Mouse (Mus musculus): ENCODE results near the gene Cic. TPM values are rescaled to one million over a fixed set of nuclear protein-coding genes. Genes with fewer than 3 reads are reported as not detected.
A peak's percentile ranks its signal among the peaks of the same experiment; 100 is the strongest.

Gene Cic
- polyA plus RNA-seq, 1 experiment = 270 TPM

DNA sequence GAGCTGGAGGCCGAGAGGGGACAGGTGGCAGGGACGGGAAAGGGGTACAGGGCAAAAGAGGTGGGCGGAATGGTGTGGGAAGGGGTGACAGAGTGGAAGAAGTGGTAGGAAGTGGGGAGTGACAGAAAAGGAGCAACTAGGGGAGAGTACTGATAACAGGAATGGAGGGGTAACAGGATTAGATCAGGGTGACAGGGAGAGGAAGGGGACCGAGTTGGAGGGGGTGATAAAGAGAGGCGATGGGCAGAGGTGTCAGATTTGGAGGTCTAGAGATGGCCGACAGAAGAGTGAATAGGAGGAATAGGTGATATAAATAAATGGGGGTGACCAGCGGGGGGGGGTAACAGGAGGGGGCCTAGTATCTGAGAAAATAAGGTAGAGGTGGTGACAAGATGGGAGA lies 1.1 kb downstream of the Cic start:
- Histone ChIP-seq H3K4me3 (ENCODE audit: control insufficient read depth, insufficient read depth, low read length) (peak overlapping the region; percentile 77), H3K27ac (ENCODE audit: control insufficient read depth, insufficient read depth, low read length) (peak overlapping the region; percentile 84), H3K36me3 (ENCODE audit: control insufficient read depth, insufficient read depth, low read length) (no peaks in the 10 kb centered on the region), H3K4me1 (replicated peaks; ENCODE audit: control insufficient read depth, insufficient read depth, low read length) (peaks cover 32% of the 10 kb centered on the region), H3K27me3 (ENCODE audit: control insufficient read depth, insufficient read depth, low read length) (no peaks in the 10 kb centered on the region)
- DNase-seq = no peak
- TF ChIP-seq CTCF (IDR thresholded peaks at IDR 0.05; ENCODE audit: borderline replicate concordance, control insufficient read depth, extremely low read depth, insufficient read depth, low read length, poor library complexity) (no peak), POLR2A (IDR thresholded peaks at IDR 0.05; ENCODE audit: control insufficient read depth, extremely low read depth, insufficient read depth, low read length, poor library complexity) (no peak)
- 1% methylated on average over 7 of the region's 7 CpGs for WGBS

DNA sequence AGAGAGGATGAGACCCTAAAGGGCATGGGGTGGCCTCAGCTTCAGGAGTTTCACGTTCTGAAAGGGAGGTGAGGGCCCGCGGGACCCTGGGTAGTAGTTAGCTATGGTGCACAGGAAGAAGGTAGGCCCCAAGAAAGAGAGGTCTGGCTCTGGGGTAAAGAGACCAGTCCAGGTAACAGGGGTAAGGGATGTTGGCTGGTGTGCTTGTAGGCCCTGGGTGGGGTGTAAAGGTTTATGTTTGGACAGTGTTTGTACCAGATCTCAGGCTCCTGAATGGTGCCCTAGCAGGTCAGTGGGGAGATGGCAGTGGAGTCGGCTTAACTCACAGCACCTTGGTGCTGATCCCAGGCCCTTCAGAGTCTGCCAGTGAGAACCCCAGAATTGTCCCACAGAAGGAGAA lies 1.5 kb downstream of the Cic start:
- peak overlapping the region; percentile 84 for H3K27ac ChIP-seq (ENCODE audit: control insufficient read depth, insufficient read depth, low read length)
- H3K27me3 ChIP-seq (ENCODE audit: control insufficient read depth, insufficient read depth, low read length) = no peaks in the 10 kb centered on the region
- no peak for DNase-seq
- H3K36me3 ChIP-seq (ENCODE audit: control insufficient read depth, insufficient read depth, low read length) = no peaks in the 10 kb centered on the region
- peak overlapping the region; percentile 77 for H3K4me3 ChIP-seq (ENCODE audit: control insufficient read depth, insufficient read depth, low read length)
- no peak for TF ChIP-seq POLR2A (IDR thresholded peaks at IDR 0.05; ENCODE audit: control insufficient read depth, extremely low read depth, insufficient read depth, low read length, poor library complexity)
- no peak for TF ChIP-seq CTCF (IDR thresholded peaks at IDR 0.05; ENCODE audit: borderline replicate concordance, control insufficient read depth, extremely low read depth, insufficient read depth, low read length, poor library complexity)
- WGBS = 4% methylated on average over 4 of the region's 4 CpGs
- peaks cover 36% of the 10 kb centered on the region for H3K4me1 ChIP-seq (replicated peaks; ENCODE audit: control insufficient read depth, insufficient read depth, low read length)

DNA sequence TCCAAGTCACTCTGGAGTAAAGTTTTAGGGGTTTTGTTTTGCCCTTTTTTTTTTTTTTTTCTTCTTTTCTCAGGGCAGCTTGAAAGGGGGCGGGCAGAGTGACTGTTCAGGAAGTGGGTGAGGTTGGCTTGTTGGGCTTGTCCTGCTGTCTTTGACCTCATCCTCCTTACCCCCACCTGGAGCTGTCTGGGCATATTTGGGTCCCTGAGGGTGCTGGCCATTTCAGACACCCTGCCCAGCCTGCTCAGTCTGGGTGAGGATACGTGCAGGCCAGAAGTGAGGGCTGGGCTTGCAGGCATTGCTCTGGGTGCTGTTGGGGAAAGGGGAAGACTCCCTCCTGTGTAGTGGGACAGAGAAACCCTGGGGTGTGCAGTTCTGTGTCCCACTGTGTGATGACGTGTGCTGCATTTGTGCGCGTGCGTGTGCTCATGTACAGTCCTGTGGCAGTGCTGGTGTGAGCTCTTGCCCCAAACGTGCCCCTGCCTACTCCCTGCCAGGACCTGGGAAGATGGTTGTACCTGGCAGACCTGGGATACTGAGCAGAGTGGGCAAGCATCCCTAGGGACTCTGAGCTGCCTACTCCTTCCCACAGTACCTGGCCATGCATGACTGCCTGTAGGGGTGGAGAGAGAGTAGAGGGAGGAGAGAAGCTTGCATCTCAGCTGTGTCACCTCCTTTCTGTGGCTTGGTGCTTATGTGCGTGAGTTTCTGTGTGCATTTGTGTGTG lies 2.2 kb downstream of the Cic start:
- peak overlapping the region; percentile 77 for H3K4me3 ChIP-seq (ENCODE audit: control insufficient read depth, insufficient read depth, low read length)
- WGBS = 15% methylated on average over 8 of the region's 8 CpGs
- H3K27ac ChIP-seq (ENCODE audit: control insufficient read depth, insufficient read depth, low read length) = peak overlapping the region; percentile 84
- TF ChIP-seq CTCF (IDR thresholded peaks at IDR 0.05; ENCODE audit: borderline replicate concordance, control insufficient read depth, extremely low read depth, insufficient read depth, low read length, poor library complexity) = no peak
- TF ChIP-seq POLR2A (IDR thresholded peaks at IDR 0.05; ENCODE audit: control insufficient read depth, extremely low read depth, insufficient read depth, low read length, poor library complexity) = no peak
- H3K4me1 ChIP-seq (replicated peaks; ENCODE audit: control insufficient read depth, insufficient read depth, low read length) = peaks cover 43% of the 10 kb centered on the region
- H3K27me3 ChIP-seq (ENCODE audit: control insufficient read depth, insufficient read depth, low read length) = no peaks in the 10 kb centered on the region
- DNase-seq = no peak
- H3K36me3 ChIP-seq (ENCODE audit: control insufficient read depth, insufficient read depth, low read length) = no peaks in the 10 kb centered on the region

DNA sequence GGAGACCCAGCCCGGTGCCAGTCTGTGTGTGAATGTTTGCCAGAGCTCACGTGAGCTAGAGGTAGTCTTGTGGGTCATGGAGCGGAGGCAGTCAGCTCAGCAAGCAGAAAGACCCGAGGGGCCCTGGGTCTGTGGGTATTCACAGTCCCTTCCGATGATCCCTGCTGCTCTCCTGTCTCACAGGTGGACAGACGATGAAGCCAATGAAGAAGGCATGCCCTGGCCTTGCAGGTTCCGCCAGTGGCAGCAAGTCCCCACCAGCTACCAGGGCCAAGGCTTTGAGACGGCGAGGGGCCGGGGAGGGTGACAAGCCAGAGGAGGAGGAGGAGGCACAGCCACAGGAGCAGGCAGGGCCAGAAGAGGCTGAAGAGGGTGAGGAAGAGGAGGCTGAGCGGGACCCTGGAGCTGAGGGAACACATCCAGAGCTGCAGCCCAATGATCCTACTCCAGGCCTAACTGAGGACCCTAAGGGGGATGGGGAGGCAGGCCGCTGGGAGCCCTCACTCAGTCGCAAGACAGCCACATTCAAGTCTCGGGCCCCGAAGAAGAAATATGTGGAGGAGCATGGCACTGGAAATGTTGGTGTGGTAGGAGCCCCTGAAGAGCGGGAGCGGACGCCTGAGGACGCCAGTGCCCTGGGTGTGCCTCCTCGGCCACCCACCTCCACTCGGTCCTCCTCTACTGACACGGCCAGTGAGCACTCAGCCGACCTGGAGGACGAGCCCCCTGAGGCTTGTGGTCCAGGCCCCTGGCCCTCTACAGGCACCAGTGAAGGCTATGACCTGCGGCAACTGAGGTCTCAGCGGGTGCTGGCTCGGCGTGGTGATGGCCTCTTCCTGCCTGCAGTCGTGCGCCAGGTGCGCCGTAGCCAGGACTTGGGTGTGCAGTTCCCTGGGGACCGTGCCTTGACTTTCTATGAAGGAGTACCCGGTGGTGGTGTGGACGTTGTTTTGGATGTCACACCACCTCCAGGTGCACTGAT lies 3.4 kb downstream of the Cic start:
- Histone ChIP-seq H3K4me1 (replicated peaks; ENCODE audit: control insufficient read depth, insufficient read depth, low read length) (peaks cover 54% of the 10 kb centered on the region), H3K27me3 (ENCODE audit: control insufficient read depth, insufficient read depth, low read length) (no peaks in the 10 kb centered on the region)
- DNase-seq = no peak

DNA sequence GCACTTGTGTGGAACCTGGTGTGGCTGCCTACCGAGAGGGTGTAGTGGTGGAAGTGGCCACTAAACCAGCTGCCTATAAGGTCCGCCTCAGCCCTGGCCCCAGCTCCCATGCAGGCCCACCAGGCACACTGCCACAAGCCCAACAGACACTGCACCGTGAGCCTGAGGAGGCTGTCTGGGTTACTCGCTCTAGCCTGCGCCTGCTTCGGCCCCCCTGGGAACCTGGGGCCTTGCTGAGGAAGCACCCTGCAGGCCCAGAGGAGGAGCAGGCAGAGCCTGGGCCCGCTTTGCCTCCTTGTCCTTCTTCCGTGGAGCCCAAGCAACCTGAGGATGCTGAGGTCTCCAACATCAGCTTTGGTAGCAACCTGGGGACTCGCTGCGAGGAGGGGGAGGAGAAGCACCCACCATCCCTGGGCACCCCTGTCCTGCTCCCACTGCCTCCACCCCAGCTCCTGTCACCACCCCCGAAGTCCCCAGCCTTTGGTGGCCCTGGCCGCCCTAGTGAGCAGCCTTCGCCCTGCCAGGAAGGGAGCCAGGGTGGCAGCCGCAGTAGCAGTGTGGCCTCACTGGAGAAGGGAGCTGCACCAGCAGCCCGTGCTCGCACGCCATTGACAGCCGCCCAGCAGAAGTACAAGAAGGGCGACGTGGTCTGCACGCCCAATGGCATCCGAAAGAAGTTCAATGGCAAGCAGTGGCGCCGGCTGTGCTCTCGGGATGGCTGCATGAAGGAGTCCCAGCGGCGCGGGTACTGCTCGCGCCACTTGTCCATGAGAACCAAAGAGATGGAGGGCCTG lies 4.3 kb downstream of the Cic start:
- Histone ChIP-seq H3K4me1 (replicated peaks; ENCODE audit: control insufficient read depth, insufficient read depth, low read length) (peaks cover 57% of the 10 kb centered on the region), H3K27me3 (ENCODE audit: control insufficient read depth, insufficient read depth, low read length) (no peaks in the 10 kb centered on the region), H3K36me3 (ENCODE audit: control insufficient read depth, insufficient read depth, low read length) (no peaks in the 10 kb centered on the region), H3K4me3 (ENCODE audit: control insufficient read depth, insufficient read depth, low read length) (no peak overlapping the region), H3K27ac (ENCODE audit: control insufficient read depth, insufficient read depth, low read length) (no peak overlapping the region)
- TF ChIP-seq POLR2A (IDR thresholded peaks at IDR 0.05; ENCODE audit: control insufficient read depth, extremely low read depth, insufficient read depth, low read length, poor library complexity) (no peak), CTCF (IDR thresholded peaks at IDR 0.05; ENCODE audit: borderline replicate concordance, control insufficient read depth, extremely low read depth, insufficient read depth, low read length, poor library complexity) (no peak)
- 96% methylated on average over 30 of the region's 30 CpGs for WGBS
- DNase-seq = no peak

More for the DNA sequence above, 3.4 kb downstream of the Cic start:
- TF ChIP-seq CTCF (IDR thresholded peaks at IDR 0.05; ENCODE audit: borderline replicate concordance, control insufficient read depth, extremely low read depth, insufficient read depth, low read length, poor library complexity) (no peak), POLR2A (IDR thresholded peaks at IDR 0.05; ENCODE audit: control insufficient read depth, extremely low read depth, insufficient read depth, low read length, poor library complexity) (no peak)
- no peak overlapping the region for H3K4me3 ChIP-seq (ENCODE audit: control insufficient read depth, insufficient read depth, low read length)
- no peak overlapping the region; the same call in 1 of the 2 replicates for H3K27ac ChIP-seq (ENCODE audit: control insufficient read depth, insufficient read depth, low read length)
- WGBS = 95% methylated on average over 35 of the region's 35 CpGs
- no peaks in the 10 kb centered on the region for H3K36me3 ChIP-seq (ENCODE audit: control insufficient read depth, insufficient read depth, low read length)

Data from thymus, adult 2 months (tissue).